Mouse (Mus musculus): ENCODE results near the gene Tent4a.

Tent4a gene

DNA sequence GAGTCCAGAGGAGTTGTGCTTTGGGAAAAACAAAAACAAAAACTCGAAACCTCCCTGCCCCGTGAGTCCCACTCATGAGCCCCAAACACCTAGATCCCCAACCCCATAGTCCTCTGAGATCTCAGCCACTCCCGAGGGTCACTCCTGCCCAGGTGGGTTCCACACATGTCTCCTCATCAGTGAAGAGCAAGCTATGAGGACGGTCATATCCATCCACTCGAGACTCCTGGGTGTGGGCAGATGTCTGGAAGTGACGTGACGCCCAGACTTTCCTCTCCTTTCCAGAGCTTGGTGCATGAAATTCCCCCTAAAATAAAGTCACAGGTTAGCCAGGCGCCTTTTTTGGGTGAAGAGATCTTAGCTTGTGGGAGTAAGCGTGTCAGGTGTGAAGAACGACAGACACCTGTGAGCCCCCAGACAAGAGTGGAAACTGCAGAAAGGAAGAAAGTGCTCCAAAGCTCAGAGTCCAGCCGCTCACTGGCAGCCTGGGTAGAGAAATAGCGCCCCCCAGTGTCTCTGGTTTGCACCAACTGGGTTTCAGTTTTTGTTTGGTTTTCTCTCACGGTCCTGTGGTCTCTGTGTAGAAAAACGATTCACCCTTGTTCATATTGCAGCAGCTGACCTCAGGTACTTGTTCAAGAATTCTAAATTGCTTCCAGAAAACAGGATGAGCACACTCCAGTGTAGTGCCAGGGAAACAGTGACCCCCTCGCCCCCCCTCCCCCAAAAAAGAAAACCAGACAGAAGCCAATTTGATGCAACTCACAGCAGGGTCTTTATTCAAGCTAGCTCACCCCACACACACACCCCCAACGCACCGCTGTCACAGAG, 73.6 kb downstream of the Tent4a start:
- peak; percentile 78 for DNase-seq

DNA sequence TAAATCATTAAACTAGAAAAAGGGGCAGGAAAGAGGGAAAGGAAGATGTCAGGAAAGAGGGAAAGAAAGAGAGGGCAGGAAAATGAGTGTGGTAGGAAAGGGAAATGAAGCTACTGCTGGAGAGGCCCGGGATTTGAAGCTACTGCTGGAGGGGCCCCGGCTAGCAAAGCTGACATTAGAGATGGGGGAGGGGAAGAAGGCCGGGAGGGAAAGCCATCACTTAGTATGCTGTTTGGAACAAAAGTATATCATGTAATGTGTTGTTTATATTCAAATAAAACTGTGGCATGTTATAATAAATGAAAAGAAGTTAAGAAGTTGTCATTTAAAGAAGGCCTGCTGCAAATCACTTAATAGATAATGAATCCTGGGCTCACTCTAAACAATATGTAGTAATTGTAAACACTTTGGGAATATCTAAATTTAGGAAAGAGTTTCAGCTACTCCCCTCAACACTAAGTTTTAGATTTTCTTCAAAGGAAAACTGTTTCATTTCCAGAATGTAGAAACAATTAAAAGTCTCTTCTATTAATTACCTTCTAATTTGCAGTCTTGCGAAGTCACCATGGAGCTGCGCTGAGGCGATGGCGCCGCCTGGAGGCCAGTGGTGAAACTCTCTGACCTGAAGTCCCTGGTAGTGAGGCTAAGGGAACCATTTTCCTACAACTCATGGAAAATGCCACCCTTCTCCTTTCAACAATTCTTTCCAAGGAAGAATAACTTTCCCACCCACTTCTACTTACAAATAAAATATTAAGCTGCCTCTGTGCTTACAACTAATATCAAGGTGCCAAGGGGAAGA, 74.6 kb downstream of the Tent4a start:
- peak; percentile 81 for DNase-seq

DNA sequence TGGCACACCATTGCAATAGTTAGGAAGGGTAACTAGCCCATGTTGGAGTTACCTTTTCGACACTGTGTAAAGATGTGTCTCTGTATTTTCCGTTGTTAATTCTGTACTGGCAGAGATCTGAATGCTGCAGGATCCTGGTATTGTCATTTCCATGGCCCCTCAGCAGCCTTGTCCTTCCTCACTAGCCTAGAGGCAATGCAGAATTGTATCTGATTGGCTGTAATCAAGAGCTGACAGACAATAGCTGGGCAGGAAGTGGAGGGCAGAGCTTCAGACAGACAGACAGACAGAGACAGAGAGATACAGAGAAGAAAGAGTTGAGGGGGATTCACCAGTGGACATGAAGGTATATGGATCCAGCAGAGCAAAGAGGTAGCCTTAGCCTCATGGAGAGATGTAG, 75.5 kb downstream of the Tent4a start:
- no peak for DNase-seq

DNA sequence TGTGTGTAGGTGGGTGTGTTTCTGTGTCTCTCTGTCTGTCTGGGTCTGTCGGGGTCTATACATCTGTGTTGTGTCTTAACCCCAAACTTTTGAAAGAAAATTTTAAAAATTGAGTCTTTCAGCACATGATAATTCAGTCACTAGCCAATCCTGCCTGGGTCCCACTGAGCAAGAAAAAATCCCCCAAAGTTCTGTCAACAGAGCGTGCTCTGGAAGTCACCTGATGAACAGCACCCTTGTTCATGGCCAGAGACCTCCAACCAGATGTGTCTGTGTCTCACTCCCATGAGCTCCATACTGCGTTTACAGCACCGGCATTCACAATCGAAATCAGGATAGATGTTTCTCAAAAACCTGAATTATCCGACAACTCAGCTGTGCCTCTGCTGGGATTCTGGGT, 76.0 kb downstream of the Tent4a start:
- DNase-seq: no peak

DNA sequence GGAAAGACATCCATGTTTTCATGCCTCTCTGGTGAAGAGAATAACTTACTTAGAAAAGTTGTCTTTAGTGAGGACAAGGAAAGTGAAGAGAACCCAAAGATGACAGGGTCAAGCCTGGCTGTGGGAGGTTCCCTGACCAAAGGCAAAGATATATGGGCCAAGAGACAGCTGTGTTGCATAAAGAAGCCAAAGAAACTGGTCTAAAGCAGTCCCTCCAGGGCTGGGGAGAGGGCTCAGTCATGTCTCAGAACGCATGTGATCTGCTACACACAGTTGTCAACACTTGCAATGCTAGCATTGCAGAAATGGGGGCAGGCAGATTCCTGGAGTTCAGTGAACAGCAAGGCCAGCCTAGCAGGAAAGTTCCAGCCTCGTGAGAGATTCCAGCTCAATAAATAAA, 77.3 kb downstream of the Tent4a start:
- no peak for DNase-seq

DNA sequence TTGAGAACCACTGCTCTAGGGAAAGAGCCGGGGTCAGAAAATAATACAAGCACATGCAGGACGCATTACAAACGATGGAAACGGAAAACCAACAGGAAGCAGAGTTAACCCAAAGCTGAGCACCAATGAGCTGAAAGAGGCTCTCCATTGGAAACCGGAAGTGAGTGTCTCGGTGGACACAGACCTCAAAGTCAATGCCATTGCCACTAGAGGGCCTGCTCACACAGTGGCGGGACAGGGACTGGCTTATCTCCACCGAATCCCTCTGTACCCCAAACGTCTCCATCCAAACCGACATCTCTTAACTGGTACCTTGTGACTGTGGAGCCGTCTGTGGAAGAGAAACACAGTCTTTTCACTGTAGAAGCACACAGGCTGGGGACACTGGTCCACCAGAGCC, 77.8 kb downstream of the Tent4a start:
- DNase-seq: no peak

DNA sequence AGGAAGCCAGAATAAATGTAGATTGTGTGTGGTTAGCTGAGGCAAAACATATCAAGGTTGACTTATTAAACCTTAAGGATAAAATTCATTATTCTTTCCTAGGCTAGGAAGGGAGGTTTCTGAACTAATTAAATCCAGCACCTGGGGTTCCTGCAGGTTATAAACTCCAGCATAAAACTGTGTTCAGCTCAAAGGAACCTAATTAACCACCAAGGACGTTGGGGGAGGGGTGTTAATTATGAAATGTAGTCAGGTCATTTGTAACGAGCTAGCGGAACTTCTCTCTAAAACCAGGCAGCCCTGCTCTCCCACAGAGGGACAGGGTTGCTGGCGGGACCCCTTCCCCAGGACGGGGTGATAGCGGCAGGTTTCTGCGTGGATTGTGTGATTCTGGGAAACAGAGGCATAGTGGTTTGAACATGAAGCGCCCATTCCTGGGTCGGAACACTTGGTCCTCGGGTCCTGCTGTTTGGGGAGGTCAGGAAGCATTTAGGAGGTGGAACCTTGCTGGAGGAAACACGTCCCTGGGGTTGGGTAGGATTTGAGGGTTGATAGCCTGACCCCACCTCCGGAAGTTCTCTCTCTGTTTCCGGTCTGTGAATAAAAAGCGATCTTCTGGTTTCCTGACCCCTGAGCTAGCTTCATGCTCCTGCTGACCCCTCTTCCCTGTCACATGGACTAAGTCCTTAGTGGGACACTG, 78.8 kb downstream of the Tent4a start:
- no peak for DNase-seq

Data from right cerebral cortex, postnatal 14 days (tissue).